Mouse (Mus musculus): Measurements from ENCODE around the gene Inpp4b.

DNA sequence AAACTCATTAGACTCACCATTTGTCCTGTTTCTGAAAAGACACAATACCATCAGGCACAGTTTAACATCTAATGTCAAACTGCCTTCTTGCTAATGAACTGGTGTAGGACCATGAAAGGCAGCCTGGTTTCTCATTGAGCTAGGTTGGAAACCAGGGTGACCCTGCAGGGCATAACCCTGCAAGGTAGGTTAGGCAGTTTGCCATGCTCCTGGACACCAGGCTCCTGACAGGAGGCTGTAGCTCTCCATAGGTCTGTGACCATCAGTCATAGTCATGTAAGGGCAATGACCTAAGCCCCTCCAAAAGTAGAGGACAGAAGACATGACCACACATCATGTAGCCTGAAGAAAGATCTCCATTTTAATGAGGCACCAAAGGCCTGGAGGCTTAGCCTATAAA lies 491.5 kb downstream of the Inpp4b start:
- TF ChIP-seq CTCF (IDR thresholded peaks at IDR 0.05; ENCODE audit: low read depth, low read length) (no peak), GATA1 (IDR thresholded peaks at IDR 0.05; ENCODE audit: borderline replicate concordance, low read length) (no peak), POLR2AphosphoS5 (IDR thresholded peaks at IDR 0.05; ENCODE audit: insufficient replicate concordance, low read depth, low read length) (no peak), TAL1 (conservative IDR thresholded peaks at IDR 0.05; ENCODE audit: low read depth, low read length) (no peak)

Data from G1E (cell line).